9 mouse cellular contexts compared by ENCODE assay signal in the genomic region with DNA sequence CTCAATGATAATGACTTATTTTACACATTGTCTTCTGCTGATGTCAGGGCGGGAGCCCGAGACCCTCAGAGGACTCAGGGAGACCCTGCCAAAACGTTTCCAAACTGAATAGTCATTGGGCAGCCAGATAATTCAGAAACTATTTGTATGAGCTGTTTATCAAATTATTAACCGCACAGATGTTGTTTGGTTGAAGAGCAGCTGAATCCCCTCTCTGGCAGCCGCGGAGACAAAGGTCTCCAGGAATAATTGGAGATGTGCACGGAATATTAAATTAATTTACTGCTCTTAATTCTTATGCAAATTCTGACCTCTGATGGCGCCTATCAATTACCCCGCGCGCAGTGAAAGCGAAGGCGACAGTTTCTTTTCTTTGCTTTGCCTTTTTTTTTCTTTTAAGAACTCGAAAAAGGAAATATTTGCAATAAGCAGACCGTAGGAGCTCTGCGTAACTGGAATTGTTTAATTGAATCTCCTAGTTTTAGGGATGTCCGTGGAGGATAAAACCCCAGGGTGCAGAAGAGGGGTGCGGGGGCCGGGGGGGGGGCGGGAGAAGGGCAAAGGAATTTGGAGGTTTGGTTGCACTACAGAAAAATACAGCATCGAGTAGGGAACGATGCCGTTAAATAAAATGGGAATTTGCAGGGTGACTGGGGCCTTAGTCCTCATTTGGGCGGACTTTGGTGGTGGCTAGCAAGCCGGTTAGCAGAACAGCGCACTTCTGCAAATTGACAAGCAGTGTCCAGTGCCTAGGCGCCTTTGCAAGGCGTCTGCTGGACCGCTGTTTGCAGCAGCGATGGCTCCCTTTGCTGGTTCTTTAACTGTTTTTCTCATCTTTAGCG. TPM values are rescaled to one million over a fixed set of nuclear protein-coding genes. Genes with fewer than 3 reads are reported as not detected.
DNase-seq lines count a peak whose midpoint lies in the region; ATAC-seq and TF ChIP-seq lines count a peak whose summit lies in the region.
"Had no signal": no experiment of that assay in that cellular context is flagged by ENCODE, and none has a peak within 500 bp of the region (broad histone marks: within the 10 kb centered on the region; RNA-seq: fewer than 3 reads in every experiment).

No protein-coding gene starts in this region.

- H3K4me3 ChIP-seq in forebrain, postnatal 0 days (ENCODE audit: low read depth, low read length): no peak overlapping the region
- H3K4me3 ChIP-seq in midbrain, embryonic 12.5 days: peak overlapping the region; percentile 33

- peak; percentile 65 for DNase-seq in heart, adult 11 months
- DNase-seq in heart, adult 8-10 months (ENCODE audit: low spot score): no peak
- DNase-seq in Muller cell, postnatal 12 days (ENCODE audit: inconsistent ontology term): peak; percentile 16
- peak; percentile 44 for DNase-seq in forebrain, postnatal 0 days
- DNase-seq in adrenal gland, adult 18-20 months (ENCODE audit: low spot score in 2 of 2): no peak
- no peak for DNase-seq in thymus, postnatal 25 days
- DNase-seq in adrenal gland, postnatal 25 days: no peak

- no peak for TF ChIP-seq CTCF in forebrain, postnatal 0 days (IDR thresholded peaks at IDR 0.05; ENCODE audit: low read depth)

- no peaks in the 10 kb centered on the region for H3K4me1 ChIP-seq in forebrain, postnatal 0 days (ENCODE audit: insufficient read depth)
- H3K4me1 ChIP-seq in midbrain, embryonic 12.5 days: peaks cover 46% of the 10 kb centered on the region

- H3K9me3 ChIP-seq in forebrain, postnatal 0 days (ENCODE audit: low read length): no peaks in the 10 kb centered on the region
- H3K9me3 ChIP-seq in midbrain, embryonic 12.5 days: no peaks in the 10 kb centered on the region
- H3K9me3 ChIP-seq: lung, embryonic 15.5 days had no signal

- 2% methylated on average over 31 of the region's 31 CpGs for WGBS in forebrain, postnatal 0 days
- 1% methylated on average over 31 of the region's 31 CpGs for WGBS in midbrain, embryonic 12.5 days

- ATAC-seq in forebrain, postnatal 0 days: no peak; the same call in 1 of the 2 replicates
- no peak for ATAC-seq in midbrain, embryonic 12.5 days (ENCODE audit: low FRiP score, low read depth)

- peak overlapping the region; percentile 41 for H3K4me2 ChIP-seq in forebrain, postnatal 0 days (ENCODE audit: low read depth)
- peak overlapping the region; percentile 50 for H3K4me2 ChIP-seq in midbrain, embryonic 12.5 days (replicated peaks)

- H3K9ac ChIP-seq in forebrain, postnatal 0 days: no peak overlapping the region
- peak overlapping the region; percentile 43; the same call in 1 of the 2 replicates for H3K9ac ChIP-seq in midbrain, embryonic 12.5 days (replicated peaks)
- H3K9ac ChIP-seq: lung, embryonic 15.5 days had no signal

- peaks cover 67% of the 10 kb centered on the region for H3K27me3 ChIP-seq in forebrain, postnatal 0 days (ENCODE audit: insufficient read depth, low read length)
- peaks cover 81% of the 10 kb centered on the region for H3K27me3 ChIP-seq in midbrain, embryonic 12.5 days

- H3K36me3 ChIP-seq in forebrain, postnatal 0 days (ENCODE audit: insufficient read depth): no peaks in the 10 kb centered on the region
- H3K36me3 ChIP-seq in midbrain, embryonic 12.5 days: no peaks in the 10 kb centered on the region
- H3K36me3 ChIP-seq: lung, embryonic 15.5 days had no signal

- H3K27ac ChIP-seq in forebrain, postnatal 0 days (ENCODE audit: low read depth, low read length): 0 out of 2 replicates have a peak overlapping the region, but pooled peaks have one; percentile 17
- H3K27ac ChIP-seq in midbrain, embryonic 12.5 days (replicated peaks): peak overlapping the region; percentile 88
- H3K27ac ChIP-seq: lung, embryonic 15.5 days had no signal

RNA-seq across cellular contexts. Expression of a gene that starts 22.2 kb away (rescaled TPM):
- total RNA-seq in heart, adult 8-10 months (2022): 100 to 1,000 TPM; 111 to 137 (median 121) TPM
- total RNA-seq in forebrain, postnatal 0 days (2014; rRNA removed): 14.5 and 18.2 TPM in 2 replicates
- 17.0 and 18.1 TPM in 2 replicates for polyA plus RNA-seq in forebrain, postnatal 0 days (2015; fragmentation: Nextera tagmentation; extraction: Ambion mirVana)
- polyA plus RNA-seq in midbrain, embryonic 12.5 days (2016; fragmentation: Nextera tagmentation; extraction: Ambion mirVana): 33.3 and 39.7 TPM in 2 replicates
- total RNA-seq in adrenal gland, adult 18-20 months (2021): 10 to 100 TPM; 38.5 to 39.0 TPM
- total RNA-seq in adrenal gland, postnatal 25 days (2021): 42.9 and 51.9 TPM in 2 replicates

Comparison
In these comparisons a context has a peak if more than half of its experiments do, and no peak if none do; other contexts are left out.
1. DNase-seq: peak in heart, adult 11 months (single experiment), Muller cell, postnatal 12 days (single experiment) and forebrain, postnatal 0 days (single experiment); none in heart, adult 8-10 months (single experiment), adrenal gland, adult 18-20 months (0 of 2), thymus, postnatal 25 days (single experiment) and adrenal gland, postnatal 25 days (single experiment).